In genomic region chr11:31529686-31530085, GRCm38 (mm10) we compare ENCODE assay signal across 29 mouse cellular contexts.
DNase-seq lines count a peak whose midpoint lies in the region; ATAC-seq and TF ChIP-seq lines count a peak whose summit lies in the region.
"Had no signal": no experiment of that assay in that cellular context is flagged by ENCODE, and none has a peak within 500 bp of the region (broad histone marks: within the 10 kb centered on the region; RNA-seq: fewer than 3 reads in every experiment).

No protein-coding gene starts in this region.

- no peak overlapping the region for H3K9ac ChIP-seq in heart, embryonic 15.5 days
- H3K9ac ChIP-seq in heart, embryonic 11.5 days (ENCODE audit: low read depth, low read length), result no peak overlapping the region
- H3K9ac ChIP-seq in liver, postnatal 0 days (replicated peaks), result no peak overlapping the region
- H3K9ac ChIP-seq: forebrain, embryonic 13.5 days; hindbrain, embryonic 15.5 days; limb, embryonic 12.5 days; liver, embryonic 12.5 days; midbrain, embryonic 15.5 days had no signal

- TF ChIP-seq EP300 in liver, postnatal 0 days (IDR thresholded peaks at IDR 0.05; ENCODE audit: low read depth), result no peak

- H3K4me3 ChIP-seq in heart, embryonic 15.5 days, result no peak overlapping the region
- H3K4me3 ChIP-seq in heart, embryonic 11.5 days (ENCODE audit: low read depth, low read length), result no peak overlapping the region
- no peak overlapping the region for H3K4me3 ChIP-seq in liver, postnatal 0 days (ENCODE audit: low read depth, low read length)
- H3K4me3 ChIP-seq in myocyte, result no peak overlapping the region
- H3K4me3 ChIP-seq: forebrain, embryonic 13.5 days; hindbrain, embryonic 10.5 days; hindbrain, embryonic 15.5 days; limb, embryonic 12.5 days; liver, embryonic 12.5 days; midbrain, embryonic 10.5 days; midbrain, embryonic 15.5 days had no signal

- H3ac ChIP-seq in myocyte (ENCODE audit: control insufficient read depth, insufficient read length), result no peak overlapping the region

- DNase-seq in liver, postnatal 0 days, result peak; percentile 5
- DNase-seq in liver (no peak), Patski (ENCODE audit: low read depth, low spot score) (no peak)
- no peak for DNase-seq in left cerebral cortex, adult 9 months (ENCODE audit: low spot score in 2 of 2)
- no peak for DNase-seq in layer of hippocampus, adult 9-11 months
- DNase-seq: adrenal gland, postnatal 10 days; cerebellum, adult 8-10 months; cerebellum, postnatal 25 days; gastrocnemius, postnatal 14 days; kidney, adult 18-20 months; kidney, postnatal 4 days; layer of hippocampus, postnatal 36 days; lung, adult 18-20 months; lung, postnatal 10 days; right cerebral cortex, adult 18-20 months; spleen, adult 18-20 months; thymus, postnatal 25 days had no signal

- no peaks in the 10 kb centered on the region for H3K36me3 ChIP-seq in heart, embryonic 15.5 days
- H3K36me3 ChIP-seq in heart, embryonic 11.5 days (ENCODE audit: control insufficient read depth, insufficient read depth, low read length), result no peaks in the 10 kb centered on the region
- H3K36me3 ChIP-seq in liver, postnatal 0 days (replicated peaks; ENCODE audit: insufficient read depth, low read length), result no peaks in the 10 kb centered on the region
- no peaks in the 10 kb centered on the region for H3K36me3 ChIP-seq in myocyte (ENCODE audit: control insufficient read depth, insufficient read depth)
- H3K36me3 ChIP-seq: hindbrain, embryonic 10.5 days; hindbrain, embryonic 15.5 days; limb, embryonic 12.5 days; liver, embryonic 12.5 days; midbrain, embryonic 10.5 days; midbrain, embryonic 15.5 days had no signal

- ATAC-seq in heart, embryonic 15.5 days (replicated peaks; ENCODE audit: insufficient number of reproducible peaks, insufficient read depth, low FRiP score, low read depth), result 0 out of 2 replicates have a peak, but pooled peaks have one; percentile 10
- no peak for ATAC-seq in heart, embryonic 11.5 days (replicated peaks; ENCODE audit: insufficient number of reproducible peaks, low FRiP score, low TSS enrichment)
- no peak for ATAC-seq in liver, postnatal 0 days
- ATAC-seq in Patski, result peak; percentile 91
- ATAC-seq: CD4-positive, CD25-positive, alpha-beta regulatory T cell, adult 4 months; forebrain, embryonic 13.5 days; inflammation-experienced regulatory T-cells, adult 6 months; liver, embryonic 12.5 days; midbrain, embryonic 15.5 days had no signal

- no peak overlapping the region for H3K4me2 ChIP-seq in heart, embryonic 15.5 days
- no peak overlapping the region for H3K4me2 ChIP-seq in heart, embryonic 11.5 days
- no peak overlapping the region for H3K4me2 ChIP-seq in liver, postnatal 0 days (ENCODE audit: low read depth, low read length)
- no peak overlapping the region for H3K4me2 ChIP-seq in myocyte (ENCODE audit: low read depth)
- H3K4me2 ChIP-seq: forebrain, embryonic 13.5 days; hindbrain, embryonic 15.5 days; limb, embryonic 12.5 days; liver, embryonic 12.5 days; midbrain, embryonic 15.5 days had no signal

- CTCF ChIA-PET in Patski (lab: Charles Lee), result no interaction called here

- peaks cover 5% of the 10 kb centered on the region; the same call in 1 of the 2 replicates for H3K4me1 ChIP-seq in heart, embryonic 15.5 days (replicated peaks)
- no peaks in the 10 kb centered on the region; the same call in 1 of the 2 replicates for H3K4me1 ChIP-seq in heart, embryonic 11.5 days (ENCODE audit: control insufficient read depth, insufficient read depth, low read length)
- H3K4me1 ChIP-seq in liver, postnatal 0 days (ENCODE audit: insufficient read depth), result no peaks in the 10 kb centered on the region
- H3K4me1 ChIP-seq: forebrain, embryonic 13.5 days; hindbrain, embryonic 10.5 days; hindbrain, embryonic 15.5 days; limb, embryonic 12.5 days; liver, embryonic 12.5 days; midbrain, embryonic 10.5 days; midbrain, embryonic 15.5 days had no signal

- in situ Hi-C loops in Patski (cut with MboI; ENCODE audit: low pct_unique_long_range_greater_than_20kb), result no loop called here

- POLR2A ChIA-PET in Patski (lab: Charles Lee), result no interaction called here

- no peak for TF ChIP-seq POLR2A in myocyte (IDR thresholded peaks at IDR 0.05; ENCODE audit: insufficient read length, low read depth)

- no peaks in the 10 kb centered on the region for H3K79me2 ChIP-seq in myocyte (ENCODE audit: control insufficient read depth, insufficient read depth)

- H3K27ac ChIP-seq in heart, embryonic 15.5 days, result no peak overlapping the region
- H3K27ac ChIP-seq in heart, embryonic 11.5 days (ENCODE audit: low read depth, low read length), result no peak overlapping the region
- H3K27ac ChIP-seq in liver, postnatal 0 days (ENCODE audit: low read depth), result no peak overlapping the region
- H3K27ac ChIP-seq: forebrain, embryonic 13.5 days; hindbrain, embryonic 10.5 days; hindbrain, embryonic 15.5 days; limb, embryonic 12.5 days; liver, embryonic 12.5 days; midbrain, embryonic 10.5 days; midbrain, embryonic 15.5 days had no signal

- TF ChIP-seq CTCF in liver, postnatal 0 days (IDR thresholded peaks at IDR 0.05; ENCODE audit: low read depth), result no peak
- no peak for TF ChIP-seq CTCF in Patski (IDR thresholded peaks at IDR 0.05)

- no peaks in the 10 kb centered on the region for H3K9me3 ChIP-seq in heart, embryonic 15.5 days (replicated peaks)
- no peaks in the 10 kb centered on the region for H3K9me3 ChIP-seq in heart, embryonic 11.5 days (replicated peaks; ENCODE audit: control insufficient read depth, low read length)
- no peaks in the 10 kb centered on the region for H3K9me3 ChIP-seq in liver, postnatal 0 days (ENCODE audit: low read length)
- H3K9me3 ChIP-seq: forebrain, embryonic 13.5 days; hindbrain, embryonic 10.5 days; hindbrain, embryonic 15.5 days; limb, embryonic 12.5 days; liver, embryonic 12.5 days; midbrain, embryonic 10.5 days; midbrain, embryonic 15.5 days had no signal

- WGBS in heart, embryonic 15.5 days, result 59% methylated on average over 2 of the region's 2 CpGs
- WGBS in heart, embryonic 11.5 days (ENCODE audit: insufficient replicate concordance), result 52% methylated on average over 2 of the region's 2 CpGs
- 80% methylated on average over 2 of the region's 2 CpGs for WGBS in liver, postnatal 0 days (ENCODE audit: insufficient replicate concordance)

- no peaks in the 10 kb centered on the region for H3K27me3 ChIP-seq in heart, embryonic 15.5 days
- H3K27me3 ChIP-seq in heart, embryonic 11.5 days (ENCODE audit: control insufficient read depth, insufficient read depth, low read length), result no peaks in the 10 kb centered on the region
- H3K27me3 ChIP-seq in liver, postnatal 0 days (ENCODE audit: insufficient read depth, low read length), result no peaks in the 10 kb centered on the region
- H3K27me3 ChIP-seq in Patski (no peaks in the 10 kb centered on the region), myocyte (ENCODE audit: control insufficient read depth, insufficient read depth, insufficient read length) (no peaks in the 10 kb centered on the region)
- H3K27me3 ChIP-seq: forebrain, embryonic 13.5 days; hindbrain, embryonic 15.5 days; limb, embryonic 12.5 days; liver, embryonic 12.5 days; midbrain, embryonic 15.5 days had no signal

TF ChIP-seq in myocyte, 11 proteins besides CTCF, POLR2A, EP300 and RAD21:
- TF ChIP-seq MYOD1 (IDR thresholded peaks at IDR 0.05; ENCODE audit: control insufficient read depth in 1 of 3, insufficient read length in 2 of 3, low read depth in 2 of 3) (peak; percentile 60 to 89 (median 83)), TCF12 (IDR thresholded peaks at IDR 0.05; ENCODE audit: insufficient read depth, poor library complexity, severe bottlenecking) (peak; percentile 77), TCF3 (IDR thresholded peaks at IDR 0.05; ENCODE audit: insufficient read length, low read depth) (peak; percentile 15), MYOG (IDR thresholded peaks at IDR 0.05; ENCODE audit: control insufficient read depth in 1 of 3, insufficient read depth in 1 of 3, insufficient read length in 2 of 3, low read depth in 2 of 3) (peak; percentile 24 to 93 (median 92)), CEBPB (IDR thresholded peaks at IDR 0.05; ENCODE audit: insufficient read depth, poor library complexity, severe bottlenecking) (no peak), REST (IDR thresholded peaks at IDR 0.05; ENCODE audit: insufficient read depth, insufficient read length) (no peak)
TF ChIP-seq in myocyte: peak in this region for 4.

Comparison
In these comparisons a context has a peak if more than half of its experiments do, and no peak if none do; other contexts are left out.
1. ATAC-seq: peak in heart, embryonic 15.5 days (single experiment) and Patski (single experiment); none in heart, embryonic 11.5 days (single experiment) and liver, postnatal 0 days (single experiment).